Mouse (Mus musculus) CH12.LX (cell line): ENCODE data around the gene Pycr2.

Experiments used
- ETS1 ChIP-seq: conservative IDR thresholded peaks from 2 replicates; pipeline ENCODE4 v1.6.1; 2012; ENCODE audit warnings: low read depth, mild to moderate bottlenecking, inconsistent platforms, low read length, improper control_type of control experiment, moderate library complexity
- JUN ChIP-seq: IDR thresholded peaks from 2 replicates; pipeline ENCODE4 v1.6.1; 2011; ENCODE audit warnings: low read depth, mild to moderate bottlenecking, low read length, improper control_type of control experiment, moderate library complexity; ENCODE audit not compliant: insufficient read depth
- POLR2AphosphoS2 ChIP-seq: IDR thresholded peaks from 2 replicates; pipeline ENCODE4 v1.6.1; 2011; ENCODE audit warnings: low read depth, low read length, improper control_type of control experiment

GRCm38 (mm10) chr1:180956401-180956800 is 52.3 kb downstream of the Pycr2 start:
- TF ChIP-seq JUN (no peak), POLR2AphosphoS2 (no peak), ETS1 (no peak)
